Mouse (Mus musculus): ENCODE data around the gene Foxd4.

GRCm38 (mm10) chr19:24896536-24896935, 4.5 kb downstream of the Foxd4 start:
- TF ChIP-seq CTCF (IDR thresholded peaks at IDR 0.05; ENCODE audit: low read depth): no peak
- no peak for TF ChIP-seq EP300 (IDR thresholded peaks at IDR 0.05; ENCODE audit: low read depth)

Measured in liver, postnatal 0 days (tissue).